ENCODE assay signal across 21 mouse cellular contexts in the genomic region with DNA sequence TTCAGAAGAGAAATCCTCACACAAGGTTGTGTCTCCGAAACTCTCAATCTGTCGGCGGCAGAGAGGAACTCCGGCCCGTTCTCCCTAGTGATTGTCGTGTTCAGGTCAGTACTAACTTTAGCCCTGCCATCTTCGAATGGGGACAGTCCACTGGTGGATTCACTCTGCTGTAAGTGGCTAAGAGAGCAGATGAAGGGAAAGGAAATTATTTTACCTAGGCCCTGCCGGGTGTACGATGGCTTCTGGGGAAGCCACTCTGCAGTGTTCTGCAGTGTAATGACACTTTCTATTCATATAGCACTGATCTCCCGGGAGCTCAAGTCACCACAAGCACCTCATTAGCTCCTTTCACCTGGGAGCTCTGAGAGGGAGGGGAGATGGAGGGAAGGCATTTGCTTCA.
"Had no signal": no experiment of that assay in that cellular context is flagged by ENCODE, and none has a peak within 500 bp of the region (broad histone marks: within the 10 kb centered on the region; RNA-seq: fewer than 3 reads in every experiment).

No protein-coding gene starts in this region.

- H3K9me3 ChIP-seq: lung, embryonic 15.5 days; midbrain, embryonic 13.5 days; midbrain, embryonic 15.5 days; neural tube, embryonic 13.5 days; neural tube, embryonic 15.5 days had no signal

- H3K4me1 ChIP-seq: lung, embryonic 15.5 days; megakaryocyte, embryonic 14.5 days; midbrain, embryonic 15.5 days; neural tube, embryonic 13.5 days; neural tube, embryonic 15.5 days had no signal

- DNase-seq: liver, postnatal 0 days; lung, adult 2 months; lung, postnatal 14 days; lung, postnatal 36 days; retina, postnatal 1 day; right cerebral cortex, adult 18-20 months; right cerebral cortex, postnatal 25 days; right cerebral cortex, postnatal 4 days; spleen, adult 18-20 months; thymus, adult 18-20 months; thymus, postnatal 14 days; thymus, postnatal 36 days had no signal

- H3K4me3 ChIP-seq: lung, embryonic 15.5 days; megakaryocyte, embryonic 14.5 days; midbrain, embryonic 13.5 days; midbrain, embryonic 15.5 days; myocyte; neural tube, embryonic 13.5 days; neural tube, embryonic 15.5 days had no signal

- H3K4me2 ChIP-seq: lung, embryonic 15.5 days; midbrain, embryonic 13.5 days; midbrain, embryonic 15.5 days; neural tube, embryonic 13.5 days; neural tube, embryonic 15.5 days had no signal

- H3K27ac ChIP-seq: macrophage; midbrain, embryonic 13.5 days; midbrain, embryonic 15.5 days; neural tube, embryonic 13.5 days; neural tube, embryonic 15.5 days had no signal

- H3K9ac ChIP-seq: liver, postnatal 0 days; lung, embryonic 15.5 days; midbrain, embryonic 13.5 days; midbrain, embryonic 15.5 days; neural tube, embryonic 13.5 days; neural tube, embryonic 15.5 days had no signal

- ATAC-seq: liver, postnatal 0 days; lung, postnatal 0 days; midbrain, embryonic 13.5 days; midbrain, embryonic 15.5 days had no signal

- H3K36me3 ChIP-seq: lung, embryonic 15.5 days; midbrain, embryonic 13.5 days; midbrain, embryonic 15.5 days; neural tube, embryonic 13.5 days; neural tube, embryonic 15.5 days had no signal

- H3K27me3 ChIP-seq: lung, embryonic 15.5 days; megakaryocyte, embryonic 14.5 days; midbrain, embryonic 13.5 days; midbrain, embryonic 15.5 days; neural tube, embryonic 13.5 days; neural tube, embryonic 15.5 days had no signal
